Mouse (Mus musculus): ENCODE data around the gene Ttyh3. TPM values are rescaled to one million over a fixed set of nuclear protein-coding genes. Genes with fewer than 3 reads are reported as not detected.
A peak's percentile ranks its signal among the peaks of the same experiment; 100 is the strongest.
"Not testable (repeated sequence)": the region's sequence is repeated elsewhere in the genome, so short reads cannot be mapped to it uniquely, and the experiment has no call there.

Ttyh3 gene
- polyA plus RNA-seq, 1 experiment from 2014 or later = 17.0 TPM

- no peak for ATAC-seq
- H3K9ac ChIP-seq (ENCODE audit: low read depth, low read length) = no peak overlapping the region
- no peak overlapping the region for H3K4me3 ChIP-seq (ENCODE audit: low read length)
- H3K27ac ChIP-seq (ENCODE audit: low read length) = no peak overlapping the region
- peaks cover 4% of the 10 kb centered on the region; the same call in 1 of the 2 replicates for H3K36me3 ChIP-seq (ENCODE audit: control insufficient read depth, insufficient read depth, low read length)
- WGBS = 70% methylated on average over 11 of the region's 11 CpGs
- H3K27me3 ChIP-seq (replicated peaks; ENCODE audit: control insufficient read depth, insufficient read depth, low read length) = no peaks in the 10 kb centered on the region
- no peak overlapping the region for H3K4me2 ChIP-seq (ENCODE audit: low read depth, low read length)
- no peaks in the 10 kb centered on the region; the same call in 1 of the 2 replicates for H3K4me1 ChIP-seq (ENCODE audit: control insufficient read depth, insufficient read depth, low read length)
- no peaks in the 10 kb centered on the region for H3K9me3 ChIP-seq (ENCODE audit: control insufficient read depth, low read length)
Measured at GRCm38 (mm10) chr5:140675079-140675478, 26.2 kb upstream of the Ttyh3 start.

- WGBS = 88% methylated on average over 17 of the region's 17 CpGs
- Histone ChIP-seq H3K27me3 (replicated peaks; ENCODE audit: control insufficient read depth, insufficient read depth, low read length) (no peaks in the 10 kb centered on the region), H3K9ac (ENCODE audit: low read depth, low read length) (no peak overlapping the region), H3K4me2 (ENCODE audit: low read depth, low read length) (no peak overlapping the region), H3K4me1 (ENCODE audit: control insufficient read depth, insufficient read depth, low read length) (no peaks in the 10 kb centered on the region; the same call in 1 of the 2 replicates), H3K9me3 (ENCODE audit: control insufficient read depth, low read length) (peaks cover 5% of the 10 kb centered on the region), H3K36me3 (ENCODE audit: control insufficient read depth, insufficient read depth, low read length) (peaks cover 7% of the 10 kb centered on the region), H3K4me3 (ENCODE audit: low read length) (no peak overlapping the region), H3K27ac (ENCODE audit: low read length) (peak overlapping the region; percentile 15; the same call in 1 of the 2 replicates)
- ATAC-seq = no peak
Measured at GRCm38 (mm10) chr5:140674036-140674435, 25.2 kb upstream of the Ttyh3 start.

DNA sequence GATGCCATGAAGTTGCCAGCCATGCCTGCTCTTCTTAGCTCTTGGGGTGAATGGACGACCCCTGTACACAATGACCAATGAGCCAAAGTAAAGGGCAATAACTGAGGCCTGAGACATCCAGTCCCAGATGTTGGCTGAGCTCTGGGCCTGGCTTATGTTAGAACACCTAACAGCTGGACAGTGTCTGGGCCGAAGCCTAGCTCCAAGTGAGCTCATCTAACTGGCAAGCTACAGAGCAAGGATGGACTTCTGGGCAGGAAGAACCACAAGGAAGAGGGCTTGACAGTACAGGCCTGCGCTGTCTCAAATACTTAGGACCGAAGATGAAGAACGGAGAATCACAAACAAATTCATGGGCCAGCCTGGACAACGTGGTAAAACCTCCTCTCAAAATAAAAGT, 23.8 kb upstream of the Ttyh3 start:
- H3K4me1 ChIP-seq (ENCODE audit: control insufficient read depth, insufficient read depth, low read length); H3K36me3 ChIP-seq (ENCODE audit: control insufficient read depth, insufficient read depth, low read length); H3K4me3 ChIP-seq (ENCODE audit: low read length); H3K27me3 ChIP-seq (replicated peaks; ENCODE audit: control insufficient read depth, insufficient read depth, low read length); H3K9ac ChIP-seq (ENCODE audit: low read depth, low read length); H3K4me2 ChIP-seq (ENCODE audit: low read depth, low read length): not testable (repeated sequence)
- ATAC-seq = peak; percentile 68
- peak overlapping the region; percentile 58 for H3K27ac ChIP-seq (ENCODE audit: low read length)
- peaks cover 10% of the 10 kb centered on the region for H3K9me3 ChIP-seq (ENCODE audit: control insufficient read depth, low read length)
- WGBS = 66% methylated on average over 6 of the region's 6 CpGs

DNA sequence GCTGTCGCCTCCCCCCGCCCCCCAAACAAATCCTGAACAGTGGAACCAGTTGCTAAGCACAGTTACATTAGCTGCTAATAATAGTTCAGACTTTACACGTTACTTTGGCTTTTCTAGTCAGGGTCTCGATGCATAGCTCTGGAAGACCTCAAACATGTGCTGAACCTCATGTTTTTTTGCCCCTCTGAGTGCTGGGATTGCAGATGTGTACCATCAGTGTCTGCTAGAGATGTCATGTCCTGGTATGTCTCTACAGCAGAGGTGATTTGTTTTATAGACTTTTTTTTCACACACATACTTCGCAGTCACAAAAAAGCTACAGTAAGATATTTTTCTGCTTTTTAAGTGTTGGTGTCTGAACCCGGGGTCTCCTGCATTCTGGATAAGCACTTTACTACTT, 23.3 kb upstream of the Ttyh3 start:
- Histone ChIP-seq H3K36me3 (ENCODE audit: control insufficient read depth, insufficient read depth, low read length) (peaks cover 8% of the 10 kb centered on the region), H3K27ac (ENCODE audit: low read length) (peak overlapping the region; percentile 81), H3K4me3 (ENCODE audit: low read length) (no peak overlapping the region), H3K9ac (ENCODE audit: low read depth, low read length) (no peak overlapping the region), H3K4me1 (ENCODE audit: control insufficient read depth, insufficient read depth, low read length) (no peaks in the 10 kb centered on the region; the same call in 1 of the 2 replicates), H3K9me3 (ENCODE audit: control insufficient read depth, low read length) (peaks cover 10% of the 10 kb centered on the region), H3K27me3 (replicated peaks; ENCODE audit: control insufficient read depth, insufficient read depth, low read length) (no peaks in the 10 kb centered on the region), H3K4me2 (ENCODE audit: low read depth, low read length) (no peak overlapping the region)
- 70% methylated on average over 6 of the region's 6 CpGs for WGBS
- ATAC-seq = peak; percentile 70

DNA sequence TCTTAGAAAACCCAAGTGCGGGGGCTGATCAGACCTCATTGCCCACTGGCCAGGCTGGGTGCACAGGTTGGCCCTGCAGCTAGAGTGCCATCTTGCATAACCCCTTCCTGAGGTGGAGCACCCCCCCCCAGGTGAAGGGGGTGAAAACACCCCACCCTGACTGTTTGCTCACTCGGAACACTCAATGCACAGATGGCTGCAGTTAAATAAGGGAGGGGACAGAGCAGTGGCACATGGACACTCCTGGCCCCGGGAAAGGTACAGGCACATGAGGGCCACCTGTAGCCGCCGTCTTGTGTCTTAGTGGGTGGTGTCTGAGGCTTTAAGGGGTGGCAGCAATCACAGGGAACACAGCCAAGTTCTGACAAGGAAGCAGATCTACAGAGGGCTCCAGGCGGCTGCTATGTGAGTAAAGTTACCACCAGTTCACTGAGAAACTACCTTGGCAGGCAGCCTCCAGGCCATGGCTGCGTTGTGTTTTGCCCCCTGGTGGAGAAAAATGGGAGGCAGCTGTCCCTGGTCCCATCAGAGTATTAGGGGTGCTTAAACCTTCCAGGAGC, 14.9 kb upstream of the Ttyh3 start:
- Histone ChIP-seq H3K27ac (ENCODE audit: low read length) (peak overlapping the region; percentile 46), H3K27me3 (replicated peaks; ENCODE audit: control insufficient read depth, insufficient read depth, low read length) (no peaks in the 10 kb centered on the region), H3K9me3 (ENCODE audit: control insufficient read depth, low read length) (peaks cover 2% of the 10 kb centered on the region), H3K4me1 (ENCODE audit: control insufficient read depth, insufficient read depth, low read length) (peaks cover 44% of the 10 kb centered on the region), H3K4me3 (ENCODE audit: low read length) (no peak overlapping the region), H3K4me2 (ENCODE audit: low read depth, low read length) (no peak overlapping the region), H3K9ac (ENCODE audit: low read depth, low read length) (no peak overlapping the region), H3K36me3 (ENCODE audit: control insufficient read depth, insufficient read depth, low read length) (peaks cover 1% of the 10 kb centered on the region)
- peak; percentile 84 for ATAC-seq
- 35% methylated on average over 7 of the region's 7 CpGs for WGBS

DNA sequence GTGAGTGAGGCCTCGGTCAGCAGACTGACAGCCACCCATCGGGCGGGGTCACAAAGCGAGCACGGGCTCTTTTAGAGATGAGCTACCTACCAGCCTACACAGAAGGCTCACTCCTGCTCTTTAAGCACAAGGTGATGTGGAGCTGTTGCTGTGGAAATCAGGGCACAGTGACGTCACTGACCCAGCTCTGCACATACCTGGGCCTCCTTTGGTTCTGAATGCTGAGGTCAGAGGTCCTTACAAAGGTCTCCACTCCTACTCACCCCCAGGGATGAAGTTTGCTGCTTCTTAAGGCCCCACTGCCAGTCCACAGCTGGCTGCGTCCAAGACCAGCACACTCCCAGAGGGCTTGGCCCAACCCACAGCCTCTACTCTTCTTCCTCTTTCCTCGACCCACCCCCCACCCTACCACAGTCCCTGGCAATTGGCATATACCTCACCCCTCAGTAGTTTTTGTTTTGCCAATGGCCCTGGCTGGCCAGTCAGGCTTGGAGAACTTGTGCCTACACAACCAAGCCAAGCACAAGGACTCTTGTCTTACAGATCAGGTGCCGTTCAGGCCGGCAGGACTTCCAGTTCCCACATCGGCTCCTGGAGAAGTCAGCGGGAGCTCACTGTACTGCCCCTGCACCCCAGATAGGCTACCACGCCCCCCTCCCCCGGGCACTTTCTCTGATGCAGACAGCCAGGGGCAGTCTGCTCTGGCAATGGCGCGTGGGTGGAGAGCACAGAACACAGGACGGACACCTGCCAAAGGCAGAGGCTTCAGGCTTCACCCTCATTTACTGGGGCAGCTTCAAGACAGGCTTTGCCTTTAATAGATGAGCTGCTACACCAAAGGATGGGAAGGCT, 14.1 kb upstream of the Ttyh3 start:
- ATAC-seq = peak; percentile 14
- Histone ChIP-seq H3K4me2 (ENCODE audit: low read depth, low read length) (no peak overlapping the region), H3K9ac (ENCODE audit: low read depth, low read length) (peak overlapping the region; percentile 27; the same call in 1 of the 2 replicates), H3K36me3 (ENCODE audit: control insufficient read depth, insufficient read depth, low read length) (no peaks in the 10 kb centered on the region; the same call in 1 of the 2 replicates), H3K4me3 (ENCODE audit: low read length) (no peak overlapping the region), H3K27ac (ENCODE audit: low read length) (peak overlapping the region; percentile 46), H3K27me3 (replicated peaks; ENCODE audit: control insufficient read depth, insufficient read depth, low read length) (no peaks in the 10 kb centered on the region), H3K9me3 (ENCODE audit: control insufficient read depth, low read length) (no peaks in the 10 kb centered on the region), H3K4me1 (ENCODE audit: control insufficient read depth, insufficient read depth, low read length) (peaks cover 44% of the 10 kb centered on the region)
- 54% methylated on average over 17 of the region's 17 CpGs for WGBS

DNA sequence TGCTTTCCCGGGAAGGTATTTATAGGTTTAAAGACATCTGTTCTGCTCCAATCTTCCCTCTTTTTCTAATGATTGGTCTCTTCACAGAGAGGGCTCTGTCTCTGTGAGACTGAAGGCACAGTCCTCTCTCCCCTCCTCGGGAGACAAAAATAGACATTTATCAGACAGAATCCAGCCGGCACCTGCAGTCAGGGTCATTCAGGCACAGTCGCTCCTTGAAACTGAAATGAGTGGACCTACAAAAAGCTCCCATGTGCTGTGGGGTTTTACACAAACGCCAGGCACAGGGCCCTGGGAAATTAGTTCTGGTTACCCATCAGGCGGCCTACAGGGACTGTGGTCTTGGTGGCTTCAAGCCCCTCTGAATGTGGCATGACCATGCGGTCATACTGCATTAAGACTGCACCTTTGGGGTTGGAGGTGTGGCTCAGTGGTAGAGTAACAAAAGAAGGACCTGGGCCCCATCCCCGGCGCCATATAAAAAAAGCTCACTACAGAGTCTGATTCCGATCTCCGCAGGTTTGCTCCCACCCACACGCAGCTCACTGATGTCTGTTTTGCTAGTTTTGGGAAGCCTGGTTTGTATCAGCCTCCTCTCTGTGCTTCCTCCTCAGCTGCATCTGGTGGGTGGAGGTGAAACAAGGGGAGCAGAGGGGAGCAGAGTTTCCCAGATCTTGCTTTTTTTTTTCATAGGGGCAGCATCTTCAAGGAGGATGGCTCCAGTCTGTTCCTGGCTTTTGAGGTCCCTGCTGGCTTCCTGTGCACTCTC, 13.2 kb upstream of the Ttyh3 start:
- Histone ChIP-seq H3K4me3 (ENCODE audit: low read length) (no peak overlapping the region), H3K9me3 (ENCODE audit: control insufficient read depth, low read length) (no peaks in the 10 kb centered on the region), H3K9ac (ENCODE audit: low read depth, low read length) (peak overlapping the region; percentile 6; the same call in 1 of the 2 replicates), H3K4me2 (ENCODE audit: low read depth, low read length) (no peak overlapping the region), H3K4me1 (ENCODE audit: control insufficient read depth, insufficient read depth, low read length) (peaks cover 44% of the 10 kb centered on the region), H3K36me3 (ENCODE audit: control insufficient read depth, insufficient read depth, low read length) (no peaks in the 10 kb centered on the region), H3K27ac (ENCODE audit: low read length) (peak overlapping the region; percentile 38; the same call in 1 of the 2 replicates), H3K27me3 (replicated peaks; ENCODE audit: control insufficient read depth, insufficient read depth, low read length) (no peaks in the 10 kb centered on the region)
- ATAC-seq = no peak
- WGBS = 41% methylated on average over 12 of the region's 12 CpGs

DNA sequence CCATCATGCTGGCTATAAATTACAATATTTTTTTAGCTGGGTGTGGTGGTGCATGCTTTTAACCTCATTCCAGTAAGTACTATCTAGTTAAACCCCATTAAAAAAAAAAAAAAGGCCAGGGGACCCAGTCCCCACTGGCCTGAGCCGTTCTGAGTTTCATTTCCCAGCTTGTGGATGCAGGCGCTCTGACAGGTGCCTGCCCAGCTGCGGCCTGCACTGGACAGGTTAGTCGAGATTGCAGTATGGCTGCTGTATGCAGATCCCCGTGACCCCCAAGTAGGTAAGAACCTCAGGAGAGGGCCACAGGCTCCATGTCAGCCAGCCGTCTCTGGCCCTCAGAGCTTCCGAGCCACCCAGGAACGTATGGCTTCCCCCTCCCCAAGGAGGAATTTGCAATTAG, 12.6 kb upstream of the Ttyh3 start:
- whole genome bisulfite sequencing = 50% methylated on average over 8 of the region's 8 CpGs
- H3K27me3 ChIP-seq (replicated peaks; ENCODE audit: control insufficient read depth, insufficient read depth, low read length) = no peaks in the 10 kb centered on the region
- no peak for ATAC-seq
- peaks cover 44% of the 10 kb centered on the region for H3K4me1 ChIP-seq (ENCODE audit: control insufficient read depth, insufficient read depth, low read length)
- H3K36me3 ChIP-seq (ENCODE audit: control insufficient read depth, insufficient read depth, low read length) = no peaks in the 10 kb centered on the region
- no peaks in the 10 kb centered on the region for H3K9me3 ChIP-seq (ENCODE audit: control insufficient read depth, low read length)
- H3K9ac ChIP-seq (ENCODE audit: low read depth, low read length) = peak overlapping the region; percentile 6; the same call in 1 of the 2 replicates
- H3K4me2 ChIP-seq (ENCODE audit: low read depth, low read length) = no peak overlapping the region
- H3K4me3 ChIP-seq (ENCODE audit: low read length) = no peak overlapping the region
- H3K27ac ChIP-seq (ENCODE audit: low read length) = no peak overlapping the region

DNA sequence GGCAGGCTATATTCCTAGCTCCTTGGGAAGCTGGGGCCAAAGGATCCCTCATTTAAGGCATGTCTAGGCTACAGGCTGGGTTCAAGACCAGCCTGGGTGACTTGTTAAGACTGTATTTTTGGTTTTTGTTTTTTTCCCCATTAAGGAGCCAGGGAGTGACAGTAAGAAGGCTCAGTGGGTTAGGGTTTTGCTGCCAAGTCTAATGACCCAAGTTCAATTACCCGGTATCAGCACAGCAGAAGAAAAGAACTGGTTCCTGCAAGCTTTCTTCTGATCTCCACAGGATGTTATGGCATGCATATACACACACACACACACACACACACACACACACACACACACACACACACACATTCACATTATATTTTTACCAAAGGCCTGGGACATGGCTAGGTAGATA, 11.6 kb upstream of the Ttyh3 start:
- Histone ChIP-seq H3K36me3 (ENCODE audit: control insufficient read depth, insufficient read depth, low read length) (no peaks in the 10 kb centered on the region), H3K27ac (ENCODE audit: low read length) (no peak overlapping the region), H3K27me3 (replicated peaks; ENCODE audit: control insufficient read depth, insufficient read depth, low read length) (no peaks in the 10 kb centered on the region), H3K4me3 (ENCODE audit: low read length) (no peak overlapping the region), H3K4me2 (ENCODE audit: low read depth, low read length) (no peak overlapping the region), H3K4me1 (ENCODE audit: control insufficient read depth, insufficient read depth, low read length) (peaks cover 44% of the 10 kb centered on the region), H3K9me3 (ENCODE audit: control insufficient read depth, low read length) (no peaks in the 10 kb centered on the region), H3K9ac (ENCODE audit: low read depth, low read length) (0 out of 2 replicates have a peak overlapping the region, but pooled peaks have one; percentile 10)
- ATAC-seq = no peak
- 62% methylated on average over 1 of the region's 1 CpGs for WGBS
